Mouse (Mus musculus) thymus, postnatal 36 days (tissue): Measurements from ENCODE around the gene Zfp354b.

ENCODE experiments used
- DNase-seq, 2 experiments: peaks; one replicate each; pipeline ENCODE4 v3.0.0; 2022; ENCODE audit warnings: mixed read lengths in 2 of 2

The Zfp354b gene

DNA sequence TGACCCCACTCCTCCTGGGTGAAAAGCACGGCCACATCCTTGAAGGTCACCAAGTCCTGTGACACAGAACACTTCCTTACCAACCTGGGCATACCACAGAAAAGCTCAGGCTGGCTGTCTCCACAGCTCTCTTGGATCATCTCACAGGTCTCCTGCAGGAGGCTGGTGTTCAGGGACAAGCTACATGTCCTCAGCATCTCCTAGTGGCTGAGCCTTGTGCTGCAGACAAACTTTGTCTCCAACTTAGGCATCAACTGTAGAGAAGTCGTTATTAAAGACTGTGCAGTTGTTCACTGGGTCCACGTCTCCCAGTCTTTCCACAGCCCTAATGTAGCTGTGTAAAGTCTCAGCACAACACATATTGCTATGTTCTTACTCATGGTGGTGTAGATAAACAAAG lies 47.7 kb downstream of the Zfp354b start:
- DNase-seq, result peak in 1 of 2 experiments; percentile 6

DNA sequence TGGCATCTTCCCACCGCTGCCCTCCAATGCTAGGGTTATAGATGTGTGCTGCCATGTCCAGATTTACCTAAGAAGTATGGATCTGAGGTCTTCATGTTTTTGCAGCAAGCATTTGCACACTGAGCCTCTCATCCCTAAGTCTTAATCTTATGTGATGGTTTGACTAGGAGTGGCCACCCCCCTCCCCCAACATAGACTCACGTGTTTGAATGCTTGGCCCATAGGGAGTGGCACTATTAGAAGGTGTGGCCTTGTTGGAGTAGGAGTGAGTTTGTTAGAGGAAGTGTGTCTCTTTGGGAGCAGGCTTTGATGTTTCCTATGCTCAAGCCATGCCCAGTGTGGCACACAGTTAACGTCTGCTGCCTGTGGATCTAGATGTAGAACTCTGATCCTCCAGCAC lies 52.8 kb downstream of the Zfp354b start:
- no peak for DNase-seq
